Mouse (Mus musculus) 3134 (cell line): Measurements from ENCODE around the gene Rrp9.
A peak's percentile ranks its signal among the peaks of the same experiment; 100 is the strongest.

Experiments used
- DNase-seq: peaks from one replicate; pipeline ENCODE4 v3.0.0-alpha.2; 2011; ENCODE audit warnings: low spot score; ENCODE audit not compliant: insufficient read length; ENCODE audit errors: extremely low read depth

Rrp9 gene

DNA sequence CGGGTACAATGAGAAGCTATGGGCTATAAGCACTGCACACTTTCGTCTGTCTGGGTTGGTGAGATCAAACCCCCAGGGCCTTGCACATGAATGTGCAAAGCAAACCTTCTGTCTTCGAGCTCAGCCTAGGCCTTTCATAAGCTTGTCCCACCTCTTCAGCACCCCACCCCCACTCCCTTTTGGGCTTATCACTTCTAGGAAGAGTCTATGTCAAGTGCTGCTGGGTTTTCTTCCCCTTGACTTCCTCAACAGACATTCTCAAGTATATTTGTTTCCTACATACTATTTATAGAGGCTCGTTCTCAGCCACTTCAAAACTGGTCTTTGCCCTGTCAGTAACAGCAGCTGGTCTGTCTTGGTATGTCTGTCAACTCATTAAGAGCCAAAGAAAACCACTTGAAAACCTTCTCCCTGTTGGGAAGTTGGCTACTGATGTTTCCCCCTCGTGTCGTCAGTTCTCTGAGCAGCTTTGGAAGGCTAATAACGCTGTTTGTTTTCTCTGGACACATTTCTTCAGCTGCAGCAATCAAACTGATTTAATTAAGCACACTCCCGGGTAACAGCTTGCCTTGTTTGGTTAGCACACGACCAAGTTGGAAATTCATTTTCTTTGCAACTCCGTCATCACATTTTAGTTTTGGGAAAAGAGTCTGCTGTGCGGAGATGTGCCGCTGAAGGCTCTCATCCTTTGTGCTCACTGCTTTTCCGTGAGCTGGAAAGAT is 37.1 kb downstream of the Rrp9 start:
- no peak for DNase-seq

DNA sequence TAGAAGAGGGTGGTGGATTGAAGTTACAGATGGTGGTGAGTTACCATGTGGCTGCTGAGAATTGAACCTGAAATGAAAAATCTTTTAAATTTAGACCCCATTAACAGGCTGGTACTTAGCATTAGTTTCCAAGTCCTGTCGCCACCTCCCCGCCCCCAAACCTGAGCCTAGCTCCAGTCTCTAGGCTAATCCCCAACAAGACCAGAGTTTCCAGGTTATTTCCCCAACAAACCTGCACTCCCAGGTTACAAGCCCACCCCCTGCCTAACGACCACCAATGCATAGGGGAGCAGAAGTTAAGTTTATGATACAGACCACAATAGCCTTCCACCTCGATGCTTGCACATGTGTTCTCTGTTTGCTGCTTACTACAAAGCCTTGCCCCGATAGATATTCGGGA is 37.8 kb downstream of the Rrp9 start:
- DNase-seq: no peak

DNA sequence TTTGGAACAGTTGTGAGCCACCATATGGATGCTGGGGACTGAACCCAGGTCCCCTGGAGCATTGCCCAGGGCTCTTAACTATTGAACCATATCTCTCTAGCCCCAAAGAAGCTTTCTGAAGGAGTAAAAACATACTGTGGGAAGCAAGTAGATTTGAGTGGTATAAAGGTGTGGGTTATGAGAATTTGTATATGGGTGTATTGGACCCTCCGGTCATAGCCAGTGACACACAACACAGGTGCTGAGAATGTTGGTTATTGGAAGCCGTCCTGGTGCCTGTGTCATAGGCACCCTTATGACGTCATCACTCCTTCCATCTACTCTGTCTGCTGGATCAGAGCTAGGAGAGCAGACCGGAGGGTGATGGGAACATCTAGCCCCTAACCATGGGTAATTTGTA is 38.5 kb downstream of the Rrp9 start, which contains the start of gene Iqcf5:
Gene Iqcf5 (plus strand): TSS at position 301 of the 400 bp plus-strand sequence.
- DNase-seq: no peak

DNA sequence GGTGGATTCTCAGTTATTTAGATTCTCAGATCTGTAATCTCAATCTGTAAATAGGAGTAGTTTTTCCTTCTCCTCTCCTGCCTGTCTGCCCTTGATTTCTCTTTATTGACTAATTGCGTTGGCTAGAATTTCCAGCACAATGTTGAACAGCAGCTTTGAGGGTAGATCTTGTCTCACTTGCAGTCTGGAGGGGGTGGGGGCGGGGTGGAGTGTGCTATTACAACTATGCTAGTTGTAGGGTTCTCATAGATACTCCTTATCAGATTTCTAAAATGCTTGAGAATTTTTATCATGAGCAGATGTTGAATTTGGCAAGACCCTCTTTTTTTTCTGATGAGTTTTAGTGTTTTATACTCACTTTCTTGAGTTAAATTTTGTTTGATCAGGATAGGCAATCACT is 43.7 kb downstream of the Rrp9 start:
- DNase-seq: no peak

DNA sequence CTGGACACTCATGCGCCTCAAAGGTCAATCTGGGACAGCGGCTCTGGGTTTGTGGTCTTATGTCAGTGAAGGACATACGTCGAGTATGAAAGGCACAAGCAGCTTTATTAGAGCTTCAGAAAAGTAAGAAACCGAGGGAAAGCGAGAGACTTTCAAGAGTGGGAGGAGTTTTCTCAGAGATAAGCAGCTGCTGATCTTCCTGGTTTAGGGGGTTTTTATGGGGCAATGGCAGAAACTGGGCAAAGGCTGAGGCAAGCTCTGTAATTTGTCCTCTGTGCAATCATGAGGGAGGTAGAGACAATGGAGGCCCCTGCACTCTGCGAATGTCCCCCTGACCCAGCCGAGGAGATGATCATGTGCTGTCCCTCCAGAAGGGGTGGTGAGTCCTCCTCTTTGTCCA is 44.1 kb downstream of the Rrp9 start:
- no peak for DNase-seq

DNA sequence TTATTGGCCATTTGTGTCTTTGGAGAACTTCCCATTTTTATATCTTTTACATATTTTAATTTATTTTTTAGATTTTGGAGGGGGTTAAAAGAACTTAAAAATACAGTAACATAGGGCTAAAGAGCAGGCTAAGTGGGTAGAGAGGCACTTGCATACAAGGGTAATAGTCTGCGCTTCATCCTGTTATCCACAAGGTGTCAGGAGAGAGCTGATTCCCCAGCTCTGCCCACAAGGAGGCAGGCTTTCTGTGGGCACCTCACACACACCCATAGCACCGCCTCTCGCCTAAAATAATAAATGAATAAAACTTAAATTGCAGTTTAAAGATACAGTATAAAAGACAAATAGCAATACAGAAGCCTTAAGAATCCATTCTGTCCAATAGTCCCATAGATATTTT is 56.1 kb downstream of the Rrp9 start:
- peak; percentile 20 for DNase-seq

DNA sequence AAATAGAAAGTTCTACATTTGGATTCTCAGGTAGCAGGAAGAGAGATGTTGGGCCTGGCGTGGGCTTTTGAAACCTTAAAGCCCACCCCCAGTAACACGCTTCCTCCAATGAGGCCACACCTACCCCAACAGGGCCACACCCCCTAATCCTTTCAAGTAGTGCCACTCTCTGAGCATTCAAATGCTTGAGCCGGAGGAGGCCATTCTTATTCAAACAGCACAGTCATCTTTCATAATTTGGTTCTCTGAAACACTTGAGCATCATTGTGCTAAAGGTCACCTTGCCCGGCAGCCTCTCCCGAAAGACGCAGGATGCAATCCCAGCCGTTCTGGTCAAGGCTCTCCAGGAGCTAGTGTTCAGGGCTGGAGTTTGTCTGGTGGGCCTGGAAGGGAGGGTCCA is 58.5 kb downstream of the Rrp9 start:
- no peak for DNase-seq

DNA sequence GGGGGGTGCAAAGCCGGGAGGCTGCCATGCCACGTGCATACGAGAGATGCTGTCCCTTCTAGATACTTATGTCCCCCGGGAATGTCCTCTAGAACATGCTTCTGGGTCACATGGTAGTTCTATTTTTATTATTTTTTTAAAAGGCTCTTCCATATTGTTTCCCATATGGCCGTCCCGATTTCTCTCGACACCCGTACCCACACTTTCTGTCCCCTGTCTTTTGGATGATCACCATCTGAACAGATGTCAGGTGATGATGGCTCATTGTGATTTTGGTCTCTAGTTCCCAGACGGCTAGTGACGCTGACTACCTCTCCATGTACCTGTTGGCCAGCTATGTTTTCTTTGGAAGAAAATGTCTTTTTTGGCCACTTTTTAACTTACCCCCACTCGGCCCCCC is 59.2 kb downstream of the Rrp9 start:
- no peak for DNase-seq
